Mouse (Mus musculus): ENCODE data around the gene Crygs. TPM values are rescaled to one million over a fixed set of nuclear protein-coding genes. Genes with fewer than 3 reads are reported as not detected.

Crygs gene
- polyA plus RNA-seq (2012; rRNA removed): not detected in 2 replicates

DNA sequence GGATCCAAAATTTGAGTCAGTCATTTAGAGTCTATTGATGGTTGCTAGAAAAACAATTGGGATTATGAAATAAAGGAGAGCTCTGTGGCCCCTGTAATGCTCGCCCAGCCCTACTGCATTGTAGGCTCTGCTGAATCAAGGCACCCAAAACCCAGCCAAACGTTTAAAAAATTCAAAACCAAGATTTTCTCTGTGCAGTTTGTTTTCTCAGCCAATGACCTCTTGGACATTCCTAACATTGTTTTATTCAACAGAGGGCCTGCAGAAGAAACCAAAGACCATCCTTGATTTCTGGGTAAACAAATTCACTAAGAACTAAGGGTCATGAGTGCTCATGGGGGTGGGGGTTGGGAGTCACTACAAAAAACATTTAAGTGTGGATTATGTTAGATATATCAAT, at the start of gene Crygs:
Gene Crygs (minus strand): TSS at position 101 of the 400 bp plus-strand sequence.
- Histone ChIP-seq H3K36me3 (ENCODE audit: control insufficient read depth, insufficient read depth, low read length) (peaks cover 10% of the 10 kb centered on the region; the same call in 1 of the 2 replicates), H3K27me3 (ENCODE audit: control insufficient read depth, insufficient read depth, low read length) (no peaks in the 10 kb centered on the region), H3K27ac (ENCODE audit: insufficient read depth, low read depth, low read length) (no peak within 1 kb of the TSS), H3K4me1 (ENCODE audit: control insufficient read depth, insufficient read depth, insufficient read length, low read length) (no peaks in the 10 kb centered on the region), H3K4me3 (ENCODE audit: low read depth, low read length) (no peak within 1 kb of the TSS)
- 49% methylated on average over 2 of the region's 2 CpGs for WGBS
- TF ChIP-seq CTCF (IDR thresholded peaks at IDR 0.05; ENCODE audit: extremely low read depth, insufficient read length, insufficient replicate concordance, low read depth, low read length) (no peak), POLR2A (IDR thresholded peaks at IDR 0.05; ENCODE audit: low read depth, low read length) (no peak)

DNA sequence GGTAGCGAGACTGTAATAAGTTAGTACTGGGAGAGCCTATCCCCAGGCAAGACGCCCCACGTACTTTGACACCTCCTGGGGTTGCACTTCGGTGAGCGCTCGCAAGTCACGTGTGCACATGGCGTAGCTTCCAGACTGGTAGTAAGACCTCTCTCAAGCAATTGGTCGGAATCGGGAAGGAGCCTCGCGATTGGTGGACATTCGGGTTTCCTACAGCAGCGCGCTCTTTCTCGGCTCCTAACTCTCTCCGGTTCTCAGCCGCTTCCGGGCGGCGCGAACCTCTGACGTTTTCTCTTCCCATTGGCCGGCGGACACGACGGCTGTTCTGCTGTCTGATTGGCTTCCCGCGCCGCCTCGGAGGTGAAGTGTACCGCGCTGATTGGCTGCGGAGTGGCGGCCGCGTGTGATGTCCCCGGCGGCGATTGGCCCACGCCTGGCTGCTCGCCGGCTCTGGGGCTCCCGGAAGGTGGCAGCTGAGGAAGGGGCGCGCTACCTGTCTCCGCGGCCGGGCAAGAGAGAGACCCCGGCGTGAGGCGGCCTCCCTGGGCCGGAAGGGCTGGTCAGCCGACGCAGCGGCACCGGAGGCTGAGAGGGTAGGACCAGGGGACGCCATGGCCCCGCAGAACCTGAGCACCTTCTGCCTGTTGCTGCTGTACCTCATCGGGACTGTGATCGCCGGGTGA, 46.2 kb upstream of the Crygs start, which contains the start of the genes Tbccd1 and Dnajb11:
Gene Tbccd1 (minus strand): TSS at position 239 of the 683 bp plus-strand sequence.
Gene Dnajb11 (plus strand): TSS at position 415 of the 683 bp plus-strand sequence.
- TF ChIP-seq CTCF (IDR thresholded peaks at IDR 0.05; ENCODE audit: extremely low read depth, insufficient read length, insufficient replicate concordance, low read depth, low read length) (no peak), POLR2A (IDR thresholded peaks at IDR 0.05; ENCODE audit: low read depth, low read length) (peak; percentile 84)
- Histone ChIP-seq H3K4me3 (ENCODE audit: low read depth, low read length) (peak within 1 kb of the TSS; percentile 89), H3K36me3 (ENCODE audit: control insufficient read depth, insufficient read depth, low read length) (peaks cover 7% of the 10 kb centered on the region), H3K27me3 (ENCODE audit: control insufficient read depth, insufficient read depth, low read length) (no peaks in the 10 kb centered on the region), H3K4me1 (ENCODE audit: control insufficient read depth, insufficient read depth, insufficient read length, low read length) (no peaks in the 10 kb centered on the region), H3K27ac (ENCODE audit: insufficient read depth, low read depth, low read length) (peak within 1 kb of the TSS; percentile 92)
- whole genome bisulfite sequencing: under 1% methylated on average over 62 of the region's 62 CpGs

DNA sequence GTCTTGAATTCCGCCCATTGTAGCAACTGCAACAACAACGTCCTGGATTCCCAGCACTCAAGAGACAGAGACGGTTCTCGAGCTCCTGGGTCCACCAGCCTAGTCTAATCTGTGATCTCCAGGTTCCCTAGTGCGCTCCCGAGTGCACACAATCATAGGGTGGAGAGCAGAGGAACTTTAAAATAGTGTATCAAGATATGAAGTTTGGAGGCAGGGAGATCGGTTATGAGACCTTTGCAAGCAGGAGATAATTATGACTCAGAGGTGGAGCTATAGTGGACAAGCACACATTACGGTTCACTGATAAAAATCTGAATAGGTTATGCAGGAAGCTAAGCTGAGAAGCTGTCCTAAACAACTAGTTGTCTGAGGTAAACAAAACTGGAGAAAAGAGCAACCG, 45.4 kb upstream of the Crygs start:
- TF ChIP-seq CTCF (IDR thresholded peaks at IDR 0.05; ENCODE audit: extremely low read depth, insufficient read length, insufficient replicate concordance, low read depth, low read length) (no peak), POLR2A (IDR thresholded peaks at IDR 0.05; ENCODE audit: low read depth, low read length) (no peak)
- peak overlapping the region; percentile 70 for H3K4me3 ChIP-seq (ENCODE audit: low read depth, low read length)
- H3K4me1 ChIP-seq (ENCODE audit: control insufficient read depth, insufficient read depth, insufficient read length, low read length): no peaks in the 10 kb centered on the region
- WGBS: 5% methylated on average over 9 of the region's 9 CpGs
- peak overlapping the region; percentile 92 for H3K27ac ChIP-seq (ENCODE audit: insufficient read depth, low read depth, low read length)
- 0 out of 2 replicates have a peak, but pooled peaks cover 1% of the 10 kb centered on the region for H3K36me3 ChIP-seq (ENCODE audit: control insufficient read depth, insufficient read depth, low read length)
- H3K27me3 ChIP-seq (ENCODE audit: control insufficient read depth, insufficient read depth, low read length): no peaks in the 10 kb centered on the region

DNA sequence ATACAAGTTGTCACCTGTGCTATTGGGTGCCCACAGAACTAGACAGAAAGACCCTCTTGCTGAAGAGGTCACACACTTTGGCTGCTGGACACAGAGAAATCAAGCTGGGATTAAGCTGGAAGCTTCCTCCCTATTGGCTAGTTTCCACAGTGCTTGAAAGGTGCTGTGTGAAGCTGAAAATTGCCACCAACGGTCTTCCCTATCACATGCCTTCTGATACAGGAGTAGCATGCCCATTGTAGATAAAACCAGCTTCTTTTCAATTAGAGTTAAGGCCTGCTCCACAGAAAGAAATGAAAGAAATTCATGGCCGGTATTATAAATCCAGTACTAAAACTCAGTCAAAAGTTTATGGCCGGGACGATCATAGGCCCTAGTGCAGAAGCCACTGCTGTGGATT, 41.3 kb upstream of the Crygs start:
- Histone ChIP-seq H3K27me3 (ENCODE audit: control insufficient read depth, insufficient read depth, low read length) (no peaks in the 10 kb centered on the region), H3K27ac (ENCODE audit: insufficient read depth, low read depth, low read length) (no peak overlapping the region), H3K36me3 (ENCODE audit: control insufficient read depth, insufficient read depth, low read length) (no peaks in the 10 kb centered on the region), H3K4me1 (ENCODE audit: control insufficient read depth, insufficient read depth, insufficient read length, low read length) (no peaks in the 10 kb centered on the region), H3K4me3 (ENCODE audit: low read depth, low read length) (no peak overlapping the region)
- 84% methylated on average over 4 of the region's 4 CpGs for WGBS
- TF ChIP-seq POLR2A (IDR thresholded peaks at IDR 0.05; ENCODE audit: low read depth, low read length) (no peak), CTCF (IDR thresholded peaks at IDR 0.05; ENCODE audit: extremely low read depth, insufficient read length, insufficient replicate concordance, low read depth, low read length) (no peak)

DNA sequence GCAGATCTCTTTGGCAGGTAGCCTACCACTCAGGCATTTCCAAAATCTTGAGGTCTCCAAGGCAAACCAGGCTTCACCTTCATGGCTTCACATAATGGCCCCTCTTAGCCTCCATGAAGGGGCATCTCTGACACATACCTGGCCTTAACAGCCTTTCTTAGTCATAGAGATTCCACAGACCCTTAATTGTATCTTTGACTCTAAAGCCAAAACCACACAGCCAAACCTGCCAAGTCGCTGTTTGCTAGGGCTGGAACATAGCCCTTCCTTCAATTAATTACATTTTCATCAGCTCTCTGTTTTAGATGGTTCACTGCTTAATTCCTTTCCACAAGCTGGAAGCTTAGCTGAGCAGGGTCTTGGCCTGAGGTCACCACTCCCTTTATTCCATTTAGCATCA, 37.0 kb upstream of the Crygs start:
- WGBS: 88% methylated on average over 1 of the region's 1 CpGs
- no peak overlapping the region for H3K4me3 ChIP-seq (ENCODE audit: low read depth, low read length)
- H3K36me3 ChIP-seq (ENCODE audit: control insufficient read depth, insufficient read depth, low read length): no peaks in the 10 kb centered on the region
- H3K27me3 ChIP-seq (ENCODE audit: control insufficient read depth, insufficient read depth, low read length): no peaks in the 10 kb centered on the region
- TF ChIP-seq POLR2A (IDR thresholded peaks at IDR 0.05; ENCODE audit: low read depth, low read length) (no peak), CTCF (IDR thresholded peaks at IDR 0.05; ENCODE audit: extremely low read depth, insufficient read length, insufficient replicate concordance, low read depth, low read length) (no peak)
- peaks cover 7% of the 10 kb centered on the region for H3K4me1 ChIP-seq (ENCODE audit: control insufficient read depth, insufficient read depth, insufficient read length, low read length)
- H3K27ac ChIP-seq (ENCODE audit: insufficient read depth, low read depth, low read length): no peak overlapping the region

DNA sequence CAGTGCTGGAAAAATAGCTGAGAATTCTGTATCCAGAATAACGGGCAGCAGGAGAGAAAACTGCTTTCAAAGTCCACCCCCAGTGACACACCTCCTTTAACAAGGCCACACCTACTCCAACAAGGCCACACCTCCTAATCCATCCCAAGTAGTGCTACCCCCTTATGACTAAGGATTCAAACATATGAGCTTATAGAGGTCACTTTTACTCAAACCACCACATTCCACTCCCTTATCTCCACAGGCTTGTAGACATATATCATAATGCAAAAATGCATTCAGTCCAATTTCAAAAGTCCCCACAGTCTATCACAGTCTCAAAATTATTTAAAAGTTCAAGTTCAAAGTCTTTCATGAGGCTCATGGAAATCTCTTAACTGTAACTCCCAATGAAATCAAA, 36.3 kb upstream of the Crygs start:
- Histone ChIP-seq H3K4me1 (ENCODE audit: control insufficient read depth, insufficient read depth, insufficient read length, low read length) (peaks cover 7% of the 10 kb centered on the region), H3K27ac (ENCODE audit: insufficient read depth, low read depth, low read length) (no peak overlapping the region), H3K4me3 (ENCODE audit: low read depth, low read length) (no peak overlapping the region), H3K27me3 (ENCODE audit: control insufficient read depth, insufficient read depth, low read length) (no peaks in the 10 kb centered on the region), H3K36me3 (ENCODE audit: control insufficient read depth, insufficient read depth, low read length) (no peaks in the 10 kb centered on the region)
- WGBS: 72% methylated on average over 1 of the region's 1 CpGs
- TF ChIP-seq POLR2A (IDR thresholded peaks at IDR 0.05; ENCODE audit: low read depth, low read length) (no peak), CTCF (IDR thresholded peaks at IDR 0.05; ENCODE audit: extremely low read depth, insufficient read length, insufficient replicate concordance, low read depth, low read length) (no peak)

DNA sequence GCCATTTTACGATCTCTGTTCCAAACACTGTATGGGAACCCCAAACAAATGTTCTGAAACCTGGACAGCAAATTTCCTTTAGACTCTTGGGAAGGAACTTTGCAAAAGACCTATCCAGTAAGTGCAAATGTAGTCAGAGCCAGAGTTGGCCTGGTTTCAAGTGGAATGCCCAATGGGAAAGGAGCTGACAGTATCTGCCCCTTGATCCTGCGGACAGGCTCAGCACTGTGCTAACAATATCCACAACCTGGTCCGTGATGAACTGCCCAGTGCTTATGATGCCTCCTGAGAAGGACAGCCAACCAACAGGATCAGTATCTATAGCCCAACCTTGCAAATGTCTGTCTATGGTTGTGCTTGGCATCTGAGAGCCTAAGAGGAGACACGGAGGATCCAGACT, 34.1 kb upstream of the Crygs start:
- H3K27ac ChIP-seq (ENCODE audit: insufficient read depth, low read depth, low read length): no peak overlapping the region
- H3K4me3 ChIP-seq (ENCODE audit: low read depth, low read length): no peak overlapping the region
- 61% methylated on average over 4 of the region's 4 CpGs for WGBS
- H3K36me3 ChIP-seq (ENCODE audit: control insufficient read depth, insufficient read depth, low read length): peaks cover 8% of the 10 kb centered on the region
- TF ChIP-seq POLR2A (IDR thresholded peaks at IDR 0.05; ENCODE audit: low read depth, low read length) (no peak), CTCF (IDR thresholded peaks at IDR 0.05; ENCODE audit: extremely low read depth, insufficient read length, insufficient replicate concordance, low read depth, low read length) (no peak)
- peaks cover 7% of the 10 kb centered on the region for H3K4me1 ChIP-seq (ENCODE audit: control insufficient read depth, insufficient read depth, insufficient read length, low read length)
- no peaks in the 10 kb centered on the region for H3K27me3 ChIP-seq (ENCODE audit: control insufficient read depth, insufficient read depth, low read length)
